Mouse (Mus musculus) retina, postnatal 7 days (tissue): ENCODE data around the gene Sppl2b.

ENCODE experiments used
- DNase-seq: peaks from one replicate; pipeline ENCODE4 v3.0.0-alpha.2; 2012; ENCODE audit warnings: low read depth, low spot score

The Sppl2b gene

GRCm38 (mm10) chr10:80845055-80845693 is 9.9 kb upstream of the Sppl2b start:
- DNase-seq = no peak

- no peak for DNase-seq
Measured at GRCm38 (mm10) chr10:80845732-80846131, 9.3 kb upstream of the Sppl2b start.

- no peak for DNase-seq
Measured at GRCm38 (mm10) chr10:80848571-80848970, 6.5 kb upstream of the Sppl2b start.

- DNase-seq = no peak
Measured at GRCm38 (mm10) chr10:80855749-80856073, 636 bp downstream of the Sppl2b start.

GRCm38 (mm10) chr10:80856267-80856666 is 1.2 kb downstream of the Sppl2b start:
- DNase-seq = no peak

GRCm38 (mm10) chr10:80856908-80857307 is 1.8 kb downstream of the Sppl2b start:
- DNase-seq = no peak

GRCm38 (mm10) chr10:80857386-80857785 is 2.3 kb downstream of the Sppl2b start:
- no peak for DNase-seq

- no peak for DNase-seq
Measured at GRCm38 (mm10) chr10:80857848-80858247, 2.8 kb downstream of the Sppl2b start.

GRCm38 (mm10) chr10:80858350-80858935 is 3.4 kb downstream of the Sppl2b start:
- no peak for DNase-seq

GRCm38 (mm10) chr10:80862305-80862704 is 7.2 kb downstream of the Sppl2b start:
- no peak for DNase-seq

- DNase-seq = no peak
Measured at GRCm38 (mm10) chr10:80864446-80864845, 9.4 kb downstream of the Sppl2b start.

GRCm38 (mm10) chr10:80870993-80871392 is 15.9 kb downstream of the Sppl2b start:
- no peak for DNase-seq

GRCm38 (mm10) chr10:80871581-80871980 is 16.5 kb downstream of the Sppl2b start, which contains the start of gene Tmprss9:
Gene Tmprss9 (plus strand): TSS chr10:80871848.
- no peak for DNase-seq

GRCm38 (mm10) chr10:80874035-80874434 is 19.0 kb downstream of the Sppl2b start:
- DNase-seq = no peak

GRCm38 (mm10) chr10:80876028-80876427 is 21.0 kb downstream of the Sppl2b start:
- no peak for DNase-seq

GRCm38 (mm10) chr10:80876594-80876993 is 21.5 kb downstream of the Sppl2b start:
- DNase-seq = no peak

GRCm38 (mm10) chr10:80880131-80880641 is 25.1 kb downstream of the Sppl2b start:
- DNase-seq = peak; percentile 57

- DNase-seq = no peak
Measured at GRCm38 (mm10) chr10:80880901-80881300, 25.8 kb downstream of the Sppl2b start.

GRCm38 (mm10) chr10:80881301-80881700 is 26.2 kb downstream of the Sppl2b start:
- peak; percentile 41 for DNase-seq

- DNase-seq = no peak
Measured at GRCm38 (mm10) chr10:80887181-80887580, 32.1 kb downstream of the Sppl2b start.

GRCm38 (mm10) chr10:80895100-80895499 is 40.0 kb downstream of the Sppl2b start:
- DNase-seq = no peak

GRCm38 (mm10) chr10:80895697-80896096 is 40.6 kb downstream of the Sppl2b start:
- no peak for DNase-seq
